Mouse (Mus musculus): ENCODE data around the gene Sostdc1. TPM values are rescaled to one million over a fixed set of nuclear protein-coding genes. Genes with fewer than 3 reads are reported as not detected.

Sostdc1 gene
- polyA plus RNA-seq, 1 experiment from 2014 or later: 6.0 TPM

DNA sequence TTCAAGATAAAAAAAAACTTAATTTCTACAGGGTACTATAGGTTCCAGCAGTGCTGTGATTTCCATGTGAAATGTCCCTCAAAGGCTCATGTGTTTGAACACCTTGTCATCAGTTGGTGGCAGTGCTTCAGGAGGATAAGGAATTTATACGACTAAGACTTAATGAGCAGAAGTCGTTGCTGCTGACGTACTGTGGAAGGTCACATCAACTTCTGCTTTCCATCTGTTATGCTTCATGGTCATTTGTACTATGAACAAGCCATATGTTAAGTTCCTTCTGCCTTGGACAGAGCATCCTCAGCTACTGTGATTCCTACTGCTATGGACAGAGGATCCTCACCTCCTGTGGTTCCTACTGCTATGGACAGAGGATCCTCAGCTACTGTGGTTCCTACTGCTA is 46.1 kb downstream of the Sostdc1 start:
- H3K4me3 ChIP-seq (ENCODE audit: low read length): no peak overlapping the region
- WGBS: 89% methylated on average over 3 of the region's 3 CpGs
- H3K36me3 ChIP-seq (ENCODE audit: control insufficient read depth, insufficient read depth, low read length): no peaks in the 10 kb centered on the region
- no peaks in the 10 kb centered on the region for H3K9me3 ChIP-seq (ENCODE audit: control insufficient read depth, low read length)
- ATAC-seq: no peak
- no peak overlapping the region for H3K27ac ChIP-seq (ENCODE audit: low read length)
- H3K4me2 ChIP-seq (ENCODE audit: low read depth, low read length): no peak overlapping the region
- no peaks in the 10 kb centered on the region for H3K4me1 ChIP-seq (ENCODE audit: control insufficient read depth, insufficient read depth, low read length)
- no peak overlapping the region for H3K9ac ChIP-seq (ENCODE audit: low read depth, low read length)
- H3K27me3 ChIP-seq (replicated peaks; ENCODE audit: control insufficient read depth, insufficient read depth, low read length): no peaks in the 10 kb centered on the region

- Histone ChIP-seq H3K4me3 (ENCODE audit: low read length) (no peak overlapping the region), H3K27ac (ENCODE audit: low read length) (no peak overlapping the region), H3K9me3 (ENCODE audit: control insufficient read depth, low read length) (no peaks in the 10 kb centered on the region), H3K4me1 (ENCODE audit: control insufficient read depth, insufficient read depth, low read length) (no peaks in the 10 kb centered on the region), H3K4me2 (ENCODE audit: low read depth, low read length) (no peak overlapping the region), H3K27me3 (replicated peaks; ENCODE audit: control insufficient read depth, insufficient read depth, low read length) (no peaks in the 10 kb centered on the region), H3K36me3 (ENCODE audit: control insufficient read depth, insufficient read depth, low read length) (no peaks in the 10 kb centered on the region), H3K9ac (ENCODE audit: low read depth, low read length) (no peak overlapping the region)
- no peak for ATAC-seq
- 95% methylated on average over 5 of the region's 5 CpGs for WGBS
Measured at GRCm38 (mm10) chr12:36360693-36361092, 46.8 kb downstream of the Sostdc1 start.

- peak; percentile 68 for ATAC-seq
- 81% methylated on average over 4 of the region's 4 CpGs for WGBS
- Histone ChIP-seq H3K9ac (ENCODE audit: low read depth, low read length) (no peak overlapping the region), H3K36me3 (ENCODE audit: control insufficient read depth, insufficient read depth, low read length) (no peaks in the 10 kb centered on the region), H3K4me3 (ENCODE audit: low read length) (no peak overlapping the region), H3K4me1 (ENCODE audit: control insufficient read depth, insufficient read depth, low read length) (no peaks in the 10 kb centered on the region), H3K27ac (ENCODE audit: low read length) (no peak overlapping the region), H3K9me3 (ENCODE audit: control insufficient read depth, low read length) (no peaks in the 10 kb centered on the region), H3K4me2 (ENCODE audit: low read depth, low read length) (no peak overlapping the region), H3K27me3 (replicated peaks; ENCODE audit: control insufficient read depth, insufficient read depth, low read length) (no peaks in the 10 kb centered on the region)
Measured at GRCm38 (mm10) chr12:36364013-36364412, 50.1 kb downstream of the Sostdc1 start.

Other genes starting within 250 kb of the Sostdc1 start
- 36.6 and 37.0 TPM in 2 replicates for gene Ankmy2, start 157.0 kb upstream of the Sostdc1 start, polyA plus RNA-seq (2015; fragmentation: Nextera tagmentation; extraction: Ambion mirVana)
- gene Bzw2, start 156.1 kb upstream of the Sostdc1 start, polyA plus RNA-seq (2015; fragmentation: Nextera tagmentation; extraction: Ambion mirVana): 153 and 180 TPM in 2 replicates
- not detected in 2 replicates for gene Lrrc72, start 60.7 kb upstream of the Sostdc1 start, polyA plus RNA-seq (2015; fragmentation: Nextera tagmentation; extraction: Ambion mirVana)
- gene Ispd, start 67.3 kb downstream of the Sostdc1 start, polyA plus RNA-seq (2015; fragmentation: Nextera tagmentation; extraction: Ambion mirVana): 8.3 and 9.0 TPM in 2 replicates
- gene D630036H23Rik, start 68.0 kb downstream of the Sostdc1 start, polyA plus RNA-seq (2015; fragmentation: Nextera tagmentation; extraction: Ambion mirVana): 0.95 and 1.4 TPM in 2 replicates